Mouse (Mus musculus) embryonic facial prominence, embryonic 11.5 days (tissue): Measurements from ENCODE around the gene Zfp46. TPM values are rescaled to one million over a fixed set of nuclear protein-coding genes. Genes with fewer than 3 reads are reported as not detected.

Experiments used
- ATAC-seq: fragments of 200-750 bp; cut with Nextera tagmentation; replicated peaks from 2 replicates; pipeline ENCODE4 v1.8.0; 2017; ENCODE audit warnings: low read depth; ENCODE audit not compliant: insufficient number of reproducible peaks, low FRiP score, low TSS enrichment
- DNase-seq: peaks from one replicate; pipeline ENCODE4 v3.0.0-alpha.2; 2015; ENCODE audit warnings: low spot score
- H3K27ac ChIP-seq: fragments of 300-500 bp; sonication (generic); replicated peaks from 2 replicates; pipeline ENCODE4 v1.5.1; 2014; ENCODE audit warnings: mild to moderate bottlenecking, low read depth, low read length, control low read depth
- H3K27me3 ChIP-seq: fragments of 300-500 bp; sonication (generic); 2 replicates; pipeline ENCODE4 v1.6.1; 2014; ENCODE audit warnings: mild to moderate bottlenecking, low read length, moderate library complexity, mixed read lengths; ENCODE audit not compliant: control insufficient read depth, insufficient read depth
- H3K36me3 ChIP-seq: fragments of 300-500 bp; sonication (generic); replicated peaks from 2 replicates; pipeline ENCODE4 v1.6.1; 2014; ENCODE audit warnings: low read depth, mild to moderate bottlenecking, low read length, moderate library complexity, mixed read lengths; ENCODE audit not compliant: control insufficient read depth, insufficient read depth
- H3K4me1 ChIP-seq: fragments of 300-500 bp; sonication (generic); 2 replicates; pipeline ENCODE4 v1.6.1; 2014; ENCODE audit warnings: low read length, mixed read lengths; ENCODE audit not compliant: control insufficient read depth, insufficient read depth
- H3K4me2 ChIP-seq: fragments of 300-500 bp; sonication (generic); 2 replicates; pipeline ENCODE4 v1.6.1; 2014; ENCODE audit warnings: low read depth, mild to moderate bottlenecking, control low read depth, low read length, moderate library complexity
- H3K4me3 ChIP-seq: fragments of 300-500 bp; sonication (generic); 2 replicates; pipeline ENCODE4 v1.5.1; 2014; ENCODE audit warnings: low read depth, low read length, control low read depth
- H3K9ac ChIP-seq: fragments of 300-500 bp; sonication (generic); replicated peaks from 2 replicates; pipeline ENCODE4 v1.6.1; 2014; ENCODE audit warnings: mild to moderate bottlenecking, control low read depth, low read length
- H3K9me3 ChIP-seq: fragments of 300-500 bp; sonication (generic); replicated peaks from 2 replicates; pipeline ENCODE4 v1.6.1; 2016; ENCODE audit warnings: mild to moderate bottlenecking, low read length, inconsistent platforms, mixed read lengths; ENCODE audit not compliant: control insufficient read depth
- WGBS: fragments of 180-500 bp; shearing (Covaris S2); extraction: QIAGEN DNeasy Blood & Tissue Kit; methylation state at CpG from one replicate; pipeline ENCODE4 v1.1.7; 2014; 5-methylcytosine and 5-hydroxymethylcytosine counted together
- polyA plus RNA-seq: library from polyadenylated mRNA; unstranded; fragments of >200 nt; fragmentation: Nextera tagmentation; extraction: Ambion mirVana; gene quantifications from 2 replicates; pipeline ENCODE4 v1.2.1, GENCODE M21; 2014

The Zfp46 gene
- polyA plus RNA-seq, 1 experiment from 2014 or later = 28.0 TPM

GRCm38 (mm10) chr4:136328115-136328514, 43.6 kb downstream of the Zfp46 start:
- Histone ChIP-seq H3K4me3 (no peak overlapping the region), H3K27ac (no peak overlapping the region), H3K4me1 (no peaks in the 10 kb centered on the region), H3K9ac (no peak overlapping the region), H3K9me3 (no peaks in the 10 kb centered on the region), H3K36me3 (peaks cover 6% of the 10 kb centered on the region), H3K27me3 (no peaks in the 10 kb centered on the region), H3K4me2 (no peak overlapping the region)
- DNase-seq (no peak), ATAC-seq (no peak)

GRCm38 (mm10) chr4:136331709-136332108, 47.2 kb downstream of the Zfp46 start:
- H3K9me3 ChIP-seq = no peaks in the 10 kb centered on the region
- no peak overlapping the region for H3K27ac ChIP-seq
- no peak overlapping the region for H3K4me3 ChIP-seq
- no peak overlapping the region for H3K9ac ChIP-seq
- DNase-seq (no peak), ATAC-seq (no peak)
- H3K4me2 ChIP-seq = no peak overlapping the region
- H3K36me3 ChIP-seq = peaks cover 9% of the 10 kb centered on the region
- no peaks in the 10 kb centered on the region for H3K27me3 ChIP-seq
- 97% methylated on average over 3 of the region's 3 CpGs for WGBS
- H3K4me1 ChIP-seq = no peaks in the 10 kb centered on the region

GRCm38 (mm10) chr4:136333191-136333590, 48.7 kb downstream of the Zfp46 start:
- Histone ChIP-seq H3K9me3 (no peaks in the 10 kb centered on the region), H3K4me1 (no peaks in the 10 kb centered on the region), H3K27ac (no peak overlapping the region), H3K9ac (no peak overlapping the region), H3K36me3 (peaks cover 15% of the 10 kb centered on the region), H3K27me3 (no peaks in the 10 kb centered on the region), H3K4me3 (no peak overlapping the region), H3K4me2 (no peak overlapping the region)
- DNase-seq (no peak), ATAC-seq (no peak)
- 85% methylated on average over 3 of the region's 3 CpGs for WGBS

GRCm38 (mm10) chr4:136335065-136335464, 50.6 kb downstream of the Zfp46 start:
- Histone ChIP-seq H3K9me3 (no peaks in the 10 kb centered on the region), H3K4me3 (no peak overlapping the region), H3K27me3 (no peaks in the 10 kb centered on the region), H3K36me3 (peaks cover 15% of the 10 kb centered on the region), H3K4me2 (no peak overlapping the region), H3K4me1 (no peaks in the 10 kb centered on the region), H3K27ac (no peak overlapping the region), H3K9ac (no peak overlapping the region)
- DNase-seq (no peak), ATAC-seq (no peak)
- 87% methylated on average over 2 of the region's 2 CpGs for WGBS

GRCm38 (mm10) chr4:136337129-136337528, 52.6 kb downstream of the Zfp46 start:
- no peaks in the 10 kb centered on the region for H3K27me3 ChIP-seq
- ATAC-seq (no peak), DNase-seq (no peak)
- H3K4me1 ChIP-seq = no peaks in the 10 kb centered on the region
- no peaks in the 10 kb centered on the region for H3K9me3 ChIP-seq
- H3K4me3 ChIP-seq = no peak overlapping the region
- no peak overlapping the region for H3K9ac ChIP-seq
- H3K27ac ChIP-seq = no peak overlapping the region
- H3K36me3 ChIP-seq = peaks cover 11% of the 10 kb centered on the region
- no peak overlapping the region for H3K4me2 ChIP-seq
- 74% methylated on average over 4 of the region's 4 CpGs for WGBS

Other genes with a start within 250 kb of the Zfp46 start
- 410 and 431 TPM in 2 replicates for gene Rpl11, start 231.3 kb upstream of the Zfp46 start, polyA plus RNA-seq
- 608 and 653 TPM in 2 replicates for gene Id3, start 141.2 kb upstream of the Zfp46 start, polyA plus RNA-seq
- gene E2f2, start 112.3 kb upstream of the Zfp46 start, polyA plus RNA-seq = 5.0 and 6.1 TPM in 2 replicates
- gene Asap3, start 78.3 kb upstream of the Zfp46 start, polyA plus RNA-seq = 2.8 and 2.9 TPM in 2 replicates
- 1.3 and 1.4 TPM in 2 replicates for gene Tcea3, start 37.0 kb upstream of the Zfp46 start, polyA plus RNA-seq
- gene Hnrnpr, start 26.3 kb downstream of the Zfp46 start, polyA plus RNA-seq = 186 and 203 TPM in 2 replicates
- 0.11 and 0.47 TPM in 2 replicates for gene Htr1d, start 138.8 kb downstream of the Zfp46 start, polyA plus RNA-seq
- 0.15 and 0.20 TPM in 2 replicates for gene 6030445D17Rik, start 177.6 kb downstream of the Zfp46 start, polyA plus RNA-seq
- gene Luzp1, start 185.1 kb downstream of the Zfp46 start, polyA plus RNA-seq = 116 and 119 TPM in 2 replicates